Comparison of ENCODE assay signal across 8 mouse cellular contexts in the genomic region with DNA sequence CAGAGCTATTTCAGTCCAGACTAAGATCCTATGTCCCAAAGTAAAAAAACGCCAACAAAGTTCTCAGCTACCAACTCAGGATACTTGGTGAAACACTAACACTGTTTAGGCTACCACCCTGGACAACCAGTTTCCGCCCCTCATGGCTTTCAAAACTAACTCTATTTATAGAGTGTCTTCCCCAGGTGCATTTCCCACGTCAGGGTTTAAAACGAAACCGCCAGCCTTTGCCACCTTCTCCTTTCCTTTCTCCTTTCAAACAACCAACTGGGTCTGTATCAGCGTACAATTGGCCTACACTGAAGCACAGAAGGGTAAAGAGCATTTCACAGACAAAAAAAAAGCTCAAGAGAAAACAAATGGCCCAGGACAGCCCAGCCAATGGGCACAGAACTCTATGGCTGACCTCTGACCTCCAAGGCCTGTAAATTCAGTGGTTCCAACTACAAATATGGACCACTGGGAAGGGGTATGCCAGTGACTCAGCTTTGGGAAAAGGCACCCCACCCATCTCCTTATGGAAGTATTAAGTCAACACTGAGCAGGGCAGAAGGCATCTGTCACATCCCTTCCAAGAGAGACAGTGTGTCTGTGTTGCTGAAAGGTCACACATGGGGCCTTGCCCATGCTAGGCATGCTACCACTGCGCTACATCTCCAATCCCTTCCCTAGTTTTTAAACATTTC. TPM values are rescaled to one million over a fixed set of nuclear protein-coding genes. Genes with fewer than 3 reads are reported as not detected.
DNase-seq lines count a peak whose midpoint lies in the region; ATAC-seq and TF ChIP-seq lines count a peak whose summit lies in the region.

No protein-coding gene starts in this region.

- no peak for TF ChIP-seq CTCF in spleen, adult 2 months (IDR thresholded peaks at IDR 0.05; ENCODE audit: extremely low read depth, insufficient read depth, insufficient read length, insufficient replicate concordance)
- no peak for TF ChIP-seq CTCF in forebrain, postnatal 0 days (IDR thresholded peaks at IDR 0.05; ENCODE audit: low read depth)
- TF ChIP-seq CTCF in stomach, postnatal 0 days (IDR thresholded peaks at IDR 0.05; ENCODE audit: low read depth) = no peak
- no peak for TF ChIP-seq CTCF in left cerebral cortex, adult 2 months (IDR thresholded peaks at IDR 0.05)

- H3K27ac ChIP-seq in spleen, adult 2 months (ENCODE audit: insufficient read depth, low read length) = 0 out of 2 replicates have a peak overlapping the region, but pooled peaks have one; percentile 25
- no peak overlapping the region for H3K27ac ChIP-seq in forebrain, postnatal 0 days (ENCODE audit: low read depth, low read length)
- H3K27ac ChIP-seq in liver, embryonic 15.5 days (replicated peaks) = peak overlapping the region; percentile 96
- H3K27ac ChIP-seq in stomach, postnatal 0 days (replicated peaks) = peak overlapping the region; percentile 99
- no peak overlapping the region for H3K27ac ChIP-seq in left cerebral cortex, adult 2 months

- H3K9me3 ChIP-seq in forebrain, postnatal 0 days (ENCODE audit: low read length) = no peaks in the 10 kb centered on the region
- H3K9me3 ChIP-seq in liver, embryonic 15.5 days (replicated peaks) = no peaks in the 10 kb centered on the region
- H3K9me3 ChIP-seq in stomach, postnatal 0 days (ENCODE audit: control insufficient read depth, low read length) = no peaks in the 10 kb centered on the region

- intact Hi-C loops in left cerebral cortex, adult 2 months (cut with DNase I) = loop anchor here (5.0 kb wide), 1 partner anchor 47 kb away; no protein-coding TSS in a partner anchor

- peaks cover 28% of the 10 kb centered on the region; the same call in 1 of the 2 replicates for H3K4me1 ChIP-seq in spleen, adult 2 months (ENCODE audit: control insufficient read depth, insufficient read depth, insufficient read length)
- H3K4me1 ChIP-seq in forebrain, postnatal 0 days (ENCODE audit: insufficient read depth) = peaks cover 18% of the 10 kb centered on the region
- H3K4me1 ChIP-seq in liver, embryonic 15.5 days (replicated peaks) = peaks cover 77% of the 10 kb centered on the region
- 0 out of 2 replicates have a peak, but pooled peaks cover 4% of the 10 kb centered on the region for H3K4me1 ChIP-seq in stomach, postnatal 0 days (replicated peaks; ENCODE audit: control insufficient read depth, insufficient read depth)

- WGBS in spleen, adult 2 months = 28% methylated on average over 7 of the region's 7 CpGs
- WGBS in forebrain, postnatal 0 days = 77% methylated on average over 7 of the region's 7 CpGs
- WGBS in liver, embryonic 15.5 days (ENCODE audit: insufficient replicate concordance) = 63% methylated on average over 7 of the region's 7 CpGs
- WGBS in stomach, postnatal 0 days = 55% methylated on average over 7 of the region's 7 CpGs

- TF ChIP-seq POLR2A in spleen, adult 2 months (IDR thresholded peaks at IDR 0.05; ENCODE audit: low read depth, low read length) = no peak

- no peaks in the 10 kb centered on the region for H3K27me3 ChIP-seq in spleen, adult 2 months (ENCODE audit: control insufficient read depth, insufficient read depth, low read length)
- no peaks in the 10 kb centered on the region for H3K27me3 ChIP-seq in forebrain, postnatal 0 days (ENCODE audit: insufficient read depth, low read length)
- H3K27me3 ChIP-seq in liver, embryonic 15.5 days = no peaks in the 10 kb centered on the region
- H3K27me3 ChIP-seq in stomach, postnatal 0 days (ENCODE audit: control insufficient read depth, insufficient read depth, low read length) = no peaks in the 10 kb centered on the region

- TF ChIP-seq EP300 in stomach, postnatal 0 days (optimal IDR thresholded peaks at IDR 0.05) = no peak

- ATAC-seq in forebrain, postnatal 0 days = no peak
- ATAC-seq in liver, embryonic 15.5 days (ENCODE audit: insufficient read depth) = no peak
- ATAC-seq in stomach, postnatal 0 days (ENCODE audit: low FRiP score, low TSS enrichment) = no peak
- ATAC-seq in megakaryocyte-erythroid progenitor cell, adult 5-6 weeks (replicated peaks; ENCODE audit: low FRiP score, low TSS enrichment, poor library complexity, severe bottlenecking) = no peak

- H3K36me3 ChIP-seq in spleen, adult 2 months (ENCODE audit: control insufficient read depth, insufficient read depth, low read length) = peaks cover 1% of the 10 kb centered on the region; the same call in 1 of the 2 replicates
- H3K36me3 ChIP-seq in forebrain, postnatal 0 days (ENCODE audit: insufficient read depth) = no peaks in the 10 kb centered on the region
- H3K36me3 ChIP-seq in liver, embryonic 15.5 days (replicated peaks) = peaks cover 36% of the 10 kb centered on the region
- H3K36me3 ChIP-seq in stomach, postnatal 0 days (ENCODE audit: control insufficient read depth, insufficient read depth, low read length) = no peaks in the 10 kb centered on the region

- no peak overlapping the region for H3K4me3 ChIP-seq in spleen, adult 2 months (ENCODE audit: extremely low read depth, insufficient read depth, insufficient read length)
- H3K4me3 ChIP-seq in forebrain, postnatal 0 days (ENCODE audit: low read depth, low read length) = no peak overlapping the region
- peak overlapping the region; percentile 97 for H3K4me3 ChIP-seq in liver, embryonic 15.5 days (replicated peaks)
- peak overlapping the region; percentile 93; the same call in 1 of the 2 replicates for H3K4me3 ChIP-seq in stomach, postnatal 0 days (ENCODE audit: low read depth, low read length)
- no peak overlapping the region for H3K4me3 ChIP-seq in left cerebral cortex, adult 2 months

- 0 out of 2 replicates have a peak overlapping the region, but pooled peaks have one; percentile 5 for H3K4me2 ChIP-seq in forebrain, postnatal 0 days (ENCODE audit: low read depth)
- H3K4me2 ChIP-seq in liver, embryonic 15.5 days = peak overlapping the region; percentile 88
- H3K4me2 ChIP-seq in stomach, postnatal 0 days (replicated peaks; ENCODE audit: low read depth) = peak overlapping the region; percentile 68

- no peak overlapping the region for H3K9ac ChIP-seq in forebrain, postnatal 0 days
- H3K9ac ChIP-seq in liver, embryonic 15.5 days = peak overlapping the region; percentile 95
- no peak overlapping the region for H3K9ac ChIP-seq in stomach, postnatal 0 days (ENCODE audit: low read length)

- no peak for DNase-seq in spleen, adult 2 months (ENCODE audit: low read depth in 1 of 2, low spot score in 2 of 2)
- DNase-seq in spleen, postnatal 36 days (ENCODE audit: low spot score in 2 of 2) = no peak
- no peak for DNase-seq in forebrain, postnatal 0 days
- DNase-seq in stomach, postnatal 0 days (ENCODE audit: low spot score) = no peak
- no peak for DNase-seq in left cerebral cortex, adult 18-20 months (ENCODE audit: low spot score in 2 of 2)
- no peak for DNase-seq in left cerebral cortex, adult 2 months (ENCODE audit: extremely low spot score in 1 of 2, low spot score in 2 of 2)

RNA-seq across cellular contexts. Expression of a gene that starts 2.8 kb away (rescaled TPM):
- polyA plus RNA-seq in spleen, adult 2 months (2012; rRNA removed) = 34.7 and 40.8 TPM in 2 replicates
- 44.0 and 65.2 TPM in 2 replicates for total RNA-seq in forebrain, postnatal 0 days (2014; rRNA removed)
- polyA plus RNA-seq in forebrain, postnatal 0 days (2015; fragmentation: Nextera tagmentation; extraction: Ambion mirVana) = 34.5 and 41.5 TPM in 2 replicates
- polyA plus RNA-seq in liver, embryonic 15.5 days (2015; fragmentation: Nextera tagmentation; extraction: Ambion mirVana) = 110 and 120 TPM in 2 replicates
- 69.2 and 73.6 TPM in 2 replicates for polyA plus RNA-seq in stomach, postnatal 0 days (2015; fragmentation: Nextera tagmentation; extraction: Ambion mirVana)
- total RNA-seq in left cerebral cortex, adult 18-20 months (2021) = 10 to 100 TPM; 30.2 to 35.7 TPM
- total RNA-seq in left cerebral cortex, adult 2 months (2021) = 10 to 100 TPM; 29.5 to 34.3 TPM
- 77.8 and 83.9 TPM in 2 replicates for total RNA-seq in megakaryocyte-erythroid progenitor cell, adult 5-6 weeks (2014; fragmentation: Nextera tagmentation)
- 79.0 and 86.0 TPM in 2 replicates for total RNA-seq in megakaryocyte-erythroid progenitor cell, adult 5-6 weeks (2017)

Comparison
In these comparisons a context has a peak if more than half of its experiments do, and no peak if none do; other contexts are left out.
1. H3K27ac ChIP-seq: peak in spleen, adult 2 months (single experiment), liver, embryonic 15.5 days (single experiment) and stomach, postnatal 0 days (single experiment); none in forebrain, postnatal 0 days (single experiment) and left cerebral cortex, adult 2 months (single experiment).
2. H3K4me3 ChIP-seq: peak in liver, embryonic 15.5 days (single experiment) and stomach, postnatal 0 days (single experiment); none in spleen, adult 2 months (single experiment), forebrain, postnatal 0 days (single experiment) and left cerebral cortex, adult 2 months (single experiment).
3. H3K4me2 ChIP-seq: peak in every context shown above with its lines; median percentile 88 in liver, embryonic 15.5 days; 68 in stomach, postnatal 0 days; 5 in forebrain, postnatal 0 days.